Mouse (Mus musculus) kidney, adult 2 months (tissue): ENCODE data around the gene Ubald2.

ENCODE experiments used
- CTCF ChIP-seq: fragments of 200-500 bp; conservative IDR thresholded peaks from 2 replicates; pipeline ENCODE4 v1.5.1; 2011; ENCODE audit warnings: low read depth, mild to moderate bottlenecking, control low read depth, low read length, moderate library complexity, mixed read lengths; ENCODE audit not compliant: insufficient read depth, insufficient read length
- POLR2A ChIP-seq: fragments of 200-500 bp; IDR thresholded peaks from one replicate; pipeline ENCODE4 v1.6.1; 2011; ENCODE audit warnings: low read depth, low read length, control low read depth

DNA sequence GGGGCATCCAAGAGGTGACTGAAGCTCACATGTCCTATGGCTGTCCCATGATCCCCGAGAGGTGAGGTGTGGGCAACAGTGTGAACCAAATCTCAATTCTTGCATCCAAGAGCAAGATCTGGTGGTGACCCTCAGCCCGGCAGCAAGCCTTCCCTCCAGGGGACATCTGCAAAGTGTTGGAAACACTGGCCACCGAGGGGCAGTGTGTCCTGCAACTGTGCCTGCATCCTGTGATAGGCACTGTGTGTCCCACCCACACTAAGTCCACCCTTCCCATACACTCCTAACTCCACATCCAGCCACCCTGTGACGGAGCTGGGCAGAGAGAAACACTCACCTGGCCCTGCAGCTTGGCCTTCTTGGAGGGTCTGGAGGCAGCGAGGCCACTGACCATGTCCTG, 13.9 kb downstream of the Ubald2 start:
- TF ChIP-seq POLR2A (no peak), CTCF (peak; percentile 36; the same call in 1 of the 2 replicates)
